Mouse (Mus musculus) embryo, embryonic 11.5 days (tissue): ENCODE measurements at regions not wholly inside any gene's neighbourhood (a gene's known extent, or its start where the extent isn't known, plus 50 kb on each side); places are given as distances from the start of the nearest gene placed in this dataset.

Source experiments
- DNase-seq: peaks from one replicate; pipeline ENCODE4 v3.0.0-alpha.2; 2012; ENCODE audit warnings: low read depth, low spot score

DNA sequence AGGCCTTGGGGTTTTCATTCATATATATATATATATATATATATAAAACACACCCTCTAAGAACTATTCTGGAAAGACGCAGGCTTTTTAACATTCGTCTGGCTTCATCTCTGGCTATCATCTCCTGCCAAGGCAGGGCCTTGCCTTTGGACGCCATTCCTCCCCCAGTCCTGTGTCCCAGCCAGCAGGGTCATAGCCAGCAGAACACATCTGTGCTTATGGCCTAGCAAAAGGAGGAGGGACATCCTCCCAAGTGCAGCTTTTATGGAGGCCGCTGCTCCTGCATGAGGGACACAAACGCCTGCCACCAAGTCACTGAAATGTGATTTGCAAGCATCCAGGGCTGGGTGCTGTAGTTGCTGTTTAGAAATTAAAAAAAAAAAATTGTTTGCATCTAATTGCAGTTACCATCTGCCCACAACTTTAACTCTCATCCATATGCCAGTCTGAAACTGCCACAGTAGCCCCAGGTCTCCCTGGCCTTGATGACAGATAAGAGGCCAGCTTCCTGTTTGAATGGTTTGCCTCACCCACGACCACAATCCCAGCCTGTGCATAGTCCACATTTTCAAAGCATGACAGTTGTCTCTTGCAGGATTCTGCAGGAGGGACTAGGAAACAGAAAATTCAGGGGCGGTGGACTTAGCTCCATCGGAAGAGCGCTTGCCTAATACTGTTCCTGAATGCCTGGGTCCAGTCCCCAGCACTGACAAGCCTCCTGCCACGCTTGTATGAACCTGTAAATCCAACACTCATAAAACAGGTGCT lies 108.7 kb downstream of the Dyrk2 start:
- no peak for DNase-seq

GRCm38 (mm10) chr10:118765051-118765450 lies 105.0 kb downstream of the Dyrk2 start:
- no peak for DNase-seq

- no peak for DNase-seq
Measured at GRCm38 (mm10) chr10:118765544-118766441, 104.2 kb downstream of the Dyrk2 start.

GRCm38 (mm10) chr10:118766826-118767225 lies 103.2 kb downstream of the Dyrk2 start:
- DNase-seq: no peak

DNA sequence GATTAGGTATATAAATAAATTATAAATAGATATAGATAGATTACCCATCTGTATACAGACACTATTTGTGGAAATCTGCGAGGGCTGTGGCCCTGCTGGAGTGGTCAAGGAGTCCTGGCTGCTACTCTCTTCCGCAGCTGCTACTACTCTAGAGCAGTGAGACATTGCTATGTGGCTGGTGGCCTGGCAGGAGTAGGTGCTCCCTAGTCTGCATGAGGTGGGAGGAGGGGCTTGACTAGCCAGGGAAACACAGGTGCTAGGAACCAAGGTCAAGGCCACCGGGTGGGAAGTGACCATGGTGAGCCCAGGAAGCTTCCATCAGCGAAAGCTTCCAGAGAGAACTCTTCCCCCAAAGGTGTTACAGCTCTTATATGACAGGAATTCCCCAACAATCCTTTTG lies 100.3 kb downstream of the Dyrk2 start:
- no peak for DNase-seq

DNA sequence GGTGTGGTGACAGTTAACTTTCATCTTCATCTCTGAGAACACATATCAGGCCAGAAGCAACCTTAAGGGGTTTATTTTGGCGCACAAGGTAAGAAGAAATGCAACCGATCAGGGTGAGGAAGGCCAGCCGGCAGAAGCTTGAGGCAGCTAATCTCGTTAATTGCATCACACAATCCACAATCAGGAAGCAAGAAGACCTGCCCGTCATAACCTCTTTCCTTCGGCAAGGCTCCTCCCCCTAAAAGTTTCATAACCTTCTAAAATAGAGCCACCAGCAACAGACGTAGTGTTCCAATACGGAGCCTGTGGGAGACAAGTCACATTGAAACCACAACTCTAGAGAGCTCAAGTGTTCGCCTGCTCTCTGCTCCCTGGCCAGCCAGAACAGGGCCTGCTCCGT lies 91.4 kb downstream of the Dyrk2 start:
- no peak for DNase-seq

- no peak for DNase-seq
Measured at GRCm38 (mm10) chr10:118780831-118781569, 89.0 kb downstream of the Dyrk2 start.

GRCm38 (mm10) chr10:118781811-118782232 lies 88.2 kb downstream of the Dyrk2 start:
- no peak for DNase-seq

DNA sequence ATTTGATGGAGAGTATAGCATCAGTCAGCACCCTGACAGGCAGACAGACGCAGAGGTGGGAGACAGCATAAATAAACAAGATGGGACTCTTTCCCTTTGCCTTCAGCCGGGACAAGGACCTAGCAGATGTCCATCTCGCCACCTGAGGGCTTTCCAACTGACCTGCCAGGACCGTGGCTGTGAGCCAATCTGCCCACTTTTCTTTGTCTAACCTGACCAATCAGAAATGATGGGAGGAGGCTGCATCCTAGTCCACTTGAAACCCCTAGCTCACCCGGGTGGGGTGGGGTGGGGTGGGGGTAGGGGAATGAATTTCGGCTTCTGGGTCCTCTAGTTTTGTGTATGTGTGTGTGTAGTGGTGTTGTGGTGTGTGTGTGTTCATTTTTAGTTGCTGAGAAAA lies 87.4 kb downstream of the Dyrk2 start:
- no peak for DNase-seq

DNA sequence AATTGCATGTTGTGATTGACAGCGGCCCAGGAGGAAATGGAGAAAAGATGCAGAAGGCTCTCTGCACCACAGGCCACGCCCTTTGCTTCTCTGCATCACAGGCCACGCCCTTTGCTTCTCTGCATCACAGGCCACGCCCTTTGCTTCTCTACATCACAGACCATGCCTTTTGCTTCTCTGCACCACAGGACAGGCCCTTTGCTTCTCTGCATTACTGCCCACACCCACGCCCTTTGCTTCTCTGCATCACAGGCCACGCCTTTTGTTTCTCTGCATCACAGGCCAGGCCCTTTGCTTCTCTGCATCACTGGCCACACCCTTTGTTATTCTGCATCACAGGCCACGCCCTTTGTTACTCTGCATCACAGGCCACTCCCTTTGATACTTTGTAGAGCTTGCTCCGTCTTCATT lies 82.7 kb downstream of the Dyrk2 start:
- DNase-seq: no peak

GRCm38 (mm10) chr10:118792352-118793100 lies 77.5 kb downstream of the Dyrk2 start:
- DNase-seq: no peak

GRCm38 (mm10) chr10:118793794-118794193 lies 76.2 kb downstream of the Dyrk2 start:
- no peak for DNase-seq

- DNase-seq: no peak
Measured at GRCm38 (mm10) chr10:118794395-118795060, 75.5 kb downstream of the Dyrk2 start.

- DNase-seq: no peak
Measured at GRCm38 (mm10) chr10:118795061-118795407, 75.0 kb downstream of the Dyrk2 start.

DNA sequence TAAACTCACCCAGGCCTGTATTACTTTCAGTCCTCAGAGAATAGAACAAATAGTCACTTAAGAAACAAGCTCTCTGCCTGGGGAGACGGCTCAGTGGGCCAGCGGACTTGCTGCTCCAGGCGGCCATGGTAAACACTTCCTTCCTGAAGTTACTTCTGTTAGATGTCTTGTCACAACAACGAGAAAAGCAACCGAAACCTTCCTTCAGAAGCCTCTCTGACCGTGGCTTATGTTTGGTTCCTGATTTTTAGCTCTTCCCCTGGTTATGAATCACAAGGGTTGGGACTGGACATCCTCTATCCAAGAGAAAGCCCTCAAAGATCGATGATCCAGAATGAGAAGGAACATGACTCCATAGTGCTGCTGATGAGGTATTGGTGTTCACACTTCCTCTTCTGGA lies 73.5 kb downstream of the Dyrk2 start:
- no peak for DNase-seq

DNA sequence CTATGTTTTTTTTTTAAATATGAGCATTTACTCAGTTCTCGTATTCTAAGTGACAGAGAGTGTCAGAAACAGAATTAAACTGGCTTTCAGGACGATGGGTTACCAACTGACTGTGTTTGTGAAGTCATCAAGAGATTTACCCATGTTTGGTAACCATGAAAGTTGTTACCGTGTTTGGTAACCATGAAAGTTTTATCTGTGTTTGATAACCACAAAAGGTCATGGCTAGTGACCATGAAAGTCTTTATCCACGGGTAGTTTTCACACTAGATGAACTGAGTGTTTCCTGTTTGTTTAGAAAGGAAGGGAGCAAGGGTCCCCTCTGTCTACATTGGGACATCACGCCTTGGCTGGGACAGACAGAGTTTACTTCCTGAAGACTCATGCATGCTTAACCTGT lies 72.8 kb downstream of the Dyrk2 start:
- no peak for DNase-seq

DNA sequence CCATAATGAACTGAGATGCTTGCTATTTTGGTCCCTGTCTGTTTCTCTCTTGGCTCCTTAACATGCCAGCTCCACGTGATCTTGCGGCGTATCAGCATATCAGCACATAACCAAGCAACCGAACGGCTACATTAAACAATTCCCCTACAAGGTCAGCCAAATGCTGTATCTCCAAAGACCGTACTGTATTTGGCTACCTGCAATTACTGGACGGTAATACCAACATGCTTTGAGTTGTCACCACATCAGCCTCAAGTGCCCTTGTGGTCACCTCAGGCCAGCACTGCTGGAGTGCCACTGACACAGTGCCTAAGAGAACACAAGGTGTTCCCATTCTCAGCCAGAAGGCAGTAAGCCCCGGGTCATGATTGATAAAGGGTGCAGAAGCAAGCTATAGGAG lies 70.2 kb downstream of the Dyrk2 start:
- DNase-seq: no peak

GRCm38 (mm10) chr10:118803922-118804557 lies 66.0 kb downstream of the Dyrk2 start:
- no peak for DNase-seq

GRCm38 (mm10) chr10:118804574-118804973 lies 65.4 kb downstream of the Dyrk2 start:
- no peak for DNase-seq
